Mouse (Mus musculus) midbrain, postnatal 0 days (tissue): ENCODE measurements at regions not wholly inside any gene's neighbourhood (a gene's known extent, or its start where the extent isn't known, plus 50 kb on each side); places are given as distances from the start of the nearest gene placed in this dataset.

Source experiments
- ATAC-seq: fragments of 200-750 bp; cut with Nextera tagmentation; 2 replicates; pipeline ENCODE4 v1.8.0; 2017; ENCODE audit warnings: moderate number of reproducible peaks, mild to moderate bottlenecking, moderate TSS enrichment, moderate library complexity; ENCODE audit not compliant: low FRiP score
- DNase-seq: peaks from one replicate; pipeline ENCODE4 v3.0.0-alpha.2; 2015; ENCODE audit warnings: low spot score
- H3K27ac ChIP-seq: fragments of 300-500 bp; sonication (generic); 2 replicates; pipeline ENCODE4 v1.5.1; 2014; ENCODE audit warnings: low read depth, mild to moderate bottlenecking, low read length, mixed read lengths
- H3K27me3 ChIP-seq: fragments of 300-500 bp; sonication (generic); 2 replicates; pipeline ENCODE4 v1.6.1; 2014; ENCODE audit warnings: low read length, control low read depth, mixed read lengths; ENCODE audit not compliant: insufficient read depth
- H3K36me3 ChIP-seq: fragments of 300-500 bp; sonication (generic); 2 replicates; pipeline ENCODE4 v1.6.1; 2014; ENCODE audit warnings: low read length, control low read depth, mixed read lengths; ENCODE audit not compliant: insufficient read depth
- H3K4me1 ChIP-seq: fragments of 300-500 bp; sonication (generic); 2 replicates; pipeline ENCODE4 v1.6.1; 2014; ENCODE audit warnings: mild to moderate bottlenecking, control low read depth, antibody characterized with exemption, low read length, mixed read lengths; ENCODE audit not compliant: insufficient read depth
- H3K4me2 ChIP-seq: fragments of 300-500 bp; sonication (generic); 2 replicates; pipeline ENCODE4 v1.6.1; 2014; ENCODE audit warnings: low read depth, mild to moderate bottlenecking, low read length, mixed read lengths; ENCODE audit not compliant: poor library complexity, severe bottlenecking
- H3K4me3 ChIP-seq: fragments of 300-500 bp; sonication (generic); 2 replicates; pipeline ENCODE4 v1.5.1; 2014; ENCODE audit warnings: low read depth, mild to moderate bottlenecking, low read length, moderate library complexity
- H3K9ac ChIP-seq: fragments of 300-500 bp; sonication (generic); replicated peaks from 2 replicates; pipeline ENCODE4 v1.6.1; 2014; ENCODE audit warnings: mild to moderate bottlenecking, low read length, moderate library complexity, mixed read lengths; ENCODE audit not compliant: poor library complexity, severe bottlenecking
- H3K9me3 ChIP-seq: fragments of 300-500 bp; sonication (generic); 2 replicates; pipeline ENCODE4 v1.6.1; 2016; ENCODE audit warnings: low read length, control low read depth
- CTCF ChIP-seq: IDR thresholded peaks from 2 replicates; pipeline ENCODE4 v1.5.1; 2016; ENCODE audit warnings: antibody characterized with exemption, mild to moderate bottlenecking
- WGBS: fragments of 180-500 bp; shearing (Covaris S2); extraction: QIAGEN DNeasy Blood & Tissue Kit; methylation state at CpG from one replicate; pipeline ENCODE4 v1.1.7; 2014; 5-methylcytosine and 5-hydroxymethylcytosine counted together

DNA sequence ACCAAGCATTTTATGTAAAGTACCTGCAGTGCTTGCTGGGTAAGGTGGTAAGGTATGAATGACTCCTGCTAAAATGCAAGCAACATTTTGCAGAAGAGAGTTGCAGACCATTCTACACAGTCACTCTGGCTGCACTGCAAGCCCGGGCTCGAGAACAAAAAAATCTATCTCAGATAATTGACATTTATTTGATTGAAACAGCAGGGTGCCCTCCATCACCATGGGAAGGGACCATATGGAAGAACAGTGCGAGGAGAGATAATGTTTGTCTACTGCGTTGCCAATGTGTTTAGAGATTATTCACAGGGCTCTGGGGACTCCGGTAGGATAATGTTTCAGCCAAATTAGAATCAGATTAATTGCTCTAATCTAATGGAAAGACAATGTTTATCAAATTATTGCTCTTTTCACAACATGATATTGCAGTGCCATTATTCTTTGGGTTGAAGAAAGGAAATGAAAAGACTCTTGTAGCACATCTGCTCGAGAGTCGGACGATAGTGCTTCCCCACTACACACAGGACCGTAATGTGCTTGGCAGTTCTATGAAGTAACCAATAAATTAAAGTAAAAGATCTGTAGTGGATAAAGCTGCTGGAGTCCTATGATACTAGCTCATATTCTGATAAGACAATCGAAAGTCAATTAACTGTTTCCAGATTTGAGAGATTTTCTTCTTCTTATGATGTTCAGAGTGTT is 85.3 kb upstream of the Map3k7 start:
- Histone ChIP-seq H3K4me2 (0 out of 2 replicates have a peak overlapping the region, but pooled peaks have one; percentile 15), H3K9me3 (no peaks in the 10 kb centered on the region), H3K36me3 (no peaks in the 10 kb centered on the region), H3K27me3 (no peaks in the 10 kb centered on the region), H3K4me3 (no peak overlapping the region), H3K4me1 (no peaks in the 10 kb centered on the region; the same call in 1 of the 2 replicates), H3K27ac (no peak overlapping the region), H3K9ac (no peak overlapping the region)
- no peak for ATAC-seq
- WGBS: 36% methylated on average over 10 of the region's 10 CpGs
- DNase-seq: peak; percentile 75
- no peak for TF ChIP-seq CTCF

DNA sequence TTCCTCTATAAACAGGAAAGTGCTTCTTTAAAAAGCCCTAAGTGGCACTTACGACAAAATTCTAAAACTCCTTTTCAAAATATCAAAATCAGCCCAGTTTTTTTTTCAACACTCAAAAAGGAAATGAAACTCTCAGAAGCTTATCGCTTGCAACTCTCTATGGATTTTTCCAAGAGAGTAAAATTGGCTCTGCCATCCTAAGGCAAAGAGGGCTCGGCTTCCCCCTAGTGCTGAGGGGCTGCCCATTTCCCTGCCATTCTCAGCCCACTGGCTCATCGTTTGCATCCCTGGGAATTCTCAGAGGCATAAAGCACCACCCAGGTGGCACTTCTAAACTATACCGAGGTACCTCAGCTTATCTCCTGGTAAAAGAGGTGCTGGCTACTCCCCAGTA is 84.7 kb upstream of the Map3k7 start:
- 32% methylated on average over 5 of the region's 5 CpGs for WGBS
- Histone ChIP-seq H3K9ac (no peak overlapping the region), H3K9me3 (no peaks in the 10 kb centered on the region), H3K36me3 (no peaks in the 10 kb centered on the region), H3K4me1 (no peaks in the 10 kb centered on the region; the same call in 1 of the 2 replicates), H3K27ac (no peak overlapping the region), H3K4me2 (no peak overlapping the region), H3K4me3 (no peak overlapping the region), H3K27me3 (no peaks in the 10 kb centered on the region)
- ATAC-seq (no peak), DNase-seq (peak; percentile 31)
- peak; percentile 37 for TF ChIP-seq CTCF

DNA sequence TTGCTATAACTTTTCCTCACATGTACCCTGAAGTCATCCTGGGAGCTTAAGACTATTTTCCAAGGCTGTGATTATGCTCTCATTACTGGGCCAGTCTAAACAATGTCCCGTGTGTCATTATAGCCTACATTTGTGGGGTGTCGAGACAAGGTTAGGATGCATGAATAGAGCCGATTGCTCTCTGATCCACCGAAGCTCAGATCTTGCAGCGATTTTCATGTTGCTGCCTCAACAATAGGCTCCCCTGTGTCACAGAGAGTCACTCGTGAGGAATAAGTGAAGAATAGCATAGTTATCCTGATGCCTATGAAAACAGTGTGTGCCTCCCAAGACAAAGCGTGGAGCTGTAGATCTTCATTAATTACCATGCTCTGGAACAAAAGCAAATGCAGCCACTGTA is 83.7 kb upstream of the Map3k7 start:
- 37% methylated on average over 7 of the region's 7 CpGs for WGBS
- no peaks in the 10 kb centered on the region for H3K36me3 ChIP-seq
- TF ChIP-seq CTCF: no peak
- no peaks in the 10 kb centered on the region for H3K27me3 ChIP-seq
- ATAC-seq (no peak), DNase-seq (peak; percentile 28)
- no peak overlapping the region for H3K27ac ChIP-seq
- no peaks in the 10 kb centered on the region for H3K9me3 ChIP-seq
- H3K9ac ChIP-seq: no peak overlapping the region
- no peak overlapping the region for H3K4me2 ChIP-seq
- H3K4me3 ChIP-seq: no peak overlapping the region
- H3K4me1 ChIP-seq: no peaks in the 10 kb centered on the region; the same call in 1 of the 2 replicates

DNA sequence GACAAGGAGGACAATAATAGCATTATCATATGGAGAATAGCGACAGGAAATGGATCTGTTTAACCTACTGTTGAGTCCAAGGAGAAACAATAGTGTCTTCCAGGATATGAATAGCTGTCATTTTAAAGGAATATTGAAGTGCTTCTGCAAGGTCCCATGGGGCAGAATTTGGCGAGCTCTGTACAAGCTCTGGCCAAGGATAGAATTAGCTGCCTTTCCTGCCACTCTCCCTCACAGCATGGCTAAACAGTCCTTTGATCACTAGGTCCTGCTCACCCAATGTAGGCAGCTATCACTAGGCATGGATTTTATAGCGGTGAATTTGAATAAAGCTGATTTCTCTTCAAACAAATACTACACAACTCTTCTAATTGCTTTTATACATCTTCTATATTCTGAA is 74.2 kb upstream of the Map3k7 start:
- no peak overlapping the region for H3K4me2 ChIP-seq
- H3K4me1 ChIP-seq: no peaks in the 10 kb centered on the region
- H3K4me3 ChIP-seq: no peak overlapping the region
- no peak overlapping the region for H3K9ac ChIP-seq
- ATAC-seq (no peak), DNase-seq (peak; percentile 80)
- H3K27ac ChIP-seq: no peak overlapping the region
- no peaks in the 10 kb centered on the region for H3K36me3 ChIP-seq
- WGBS: 46% methylated on average over 3 of the region's 3 CpGs
- no peaks in the 10 kb centered on the region for H3K27me3 ChIP-seq
- no peaks in the 10 kb centered on the region for H3K9me3 ChIP-seq
- TF ChIP-seq CTCF: no peak

DNA sequence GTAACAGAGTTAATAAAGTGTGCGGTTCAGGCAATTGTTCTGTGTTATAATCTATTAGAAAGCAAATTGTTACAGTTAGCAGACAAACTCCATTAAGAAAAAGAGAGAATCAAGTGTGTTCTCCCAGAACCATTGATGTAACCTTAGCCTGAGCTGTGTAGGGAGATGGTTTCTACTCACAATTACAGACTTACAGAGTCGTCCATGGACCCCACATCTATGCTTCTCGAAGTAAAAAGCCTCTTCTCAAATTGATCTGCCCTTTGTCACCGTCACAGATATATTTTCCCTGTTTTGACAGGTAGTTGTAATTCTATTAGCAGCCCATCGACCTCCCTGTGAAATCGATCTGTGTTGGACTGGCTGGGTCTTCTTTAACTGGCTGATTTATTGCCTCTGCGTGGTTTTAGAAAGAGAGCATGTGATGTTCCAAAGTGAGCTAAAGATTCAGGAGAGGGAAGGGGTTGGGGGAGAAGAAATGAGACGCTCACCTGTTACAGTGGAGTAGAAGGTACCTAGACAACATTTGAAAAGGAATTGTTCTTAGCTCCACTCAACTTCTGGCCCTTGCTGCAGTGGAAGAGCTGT is 54.7 kb upstream of the Map3k7 start:
- TF ChIP-seq CTCF: no peak
- Histone ChIP-seq H3K9me3 (no peaks in the 10 kb centered on the region), H3K27me3 (no peaks in the 10 kb centered on the region), H3K9ac (no peak overlapping the region), H3K4me2 (no peak overlapping the region), H3K27ac (no peak overlapping the region), H3K4me3 (no peak overlapping the region), H3K4me1 (no peaks in the 10 kb centered on the region), H3K36me3 (no peaks in the 10 kb centered on the region)
- DNase-seq (no peak), ATAC-seq (no peak)
- 83% methylated on average over 8 of the region's 8 CpGs for WGBS
